Mouse (Mus musculus) lung, embryonic 14.5 days (tissue): Measurements from ENCODE around the gene Frat1. TPM values are rescaled to one million over a fixed set of nuclear protein-coding genes. Genes with fewer than 3 reads are reported as not detected.

Experiments used
- ATAC-seq: fragments of 200-750 bp; cut with Nextera tagmentation; 2 replicates; pipeline ENCODE4 v1.8.0; 2017; ENCODE audit warnings: mild to moderate bottlenecking, moderate TSS enrichment, moderate library complexity; ENCODE audit not compliant: insufficient read depth
- DNase-seq: peaks from one replicate; pipeline ENCODE4 v3.0.0-alpha.2; 2015
- H3K27ac ChIP-seq: fragments of 300-500 bp; sonication (generic); 2 replicates; pipeline ENCODE4 v1.5.1; 2014; ENCODE audit warnings: low read depth, mild to moderate bottlenecking, moderate library complexity
- H3K27me3 ChIP-seq: fragments of 300-500 bp; sonication (generic); 2 replicates; pipeline ENCODE4 v1.6.1; 2014; ENCODE audit warnings: low read length, control low read depth; ENCODE audit not compliant: insufficient read depth
- H3K36me3 ChIP-seq: fragments of 300-500 bp; sonication (generic); 2 replicates; pipeline ENCODE4 v1.6.1; 2014; ENCODE audit warnings: control low read depth; ENCODE audit not compliant: insufficient read depth
- H3K4me1 ChIP-seq: fragments of 300-500 bp; sonication (generic); 2 replicates; pipeline ENCODE4 v1.6.1; 2014; ENCODE audit warnings: antibody characterized with exemption, control low read depth; ENCODE audit not compliant: insufficient read depth
- H3K4me2 ChIP-seq: fragments of 300-500 bp; sonication (generic); 2 replicates; pipeline ENCODE4 v1.6.1; 2014; ENCODE audit warnings: mild to moderate bottlenecking
- H3K4me3 ChIP-seq: fragments of 300-500 bp; sonication (generic); 2 replicates; pipeline ENCODE4 v1.5.1; 2014; ENCODE audit warnings: low read depth, low read length
- H3K9ac ChIP-seq: fragments of 300-500 bp; sonication (generic); 2 replicates; pipeline ENCODE4 v1.6.1; 2014
- H3K9me3 ChIP-seq: fragments of 300-500 bp; sonication (generic); 2 replicates; pipeline ENCODE4 v1.6.1; 2016; ENCODE audit warnings: low read depth, low read length, control low read depth
- CTCF ChIP-seq: IDR thresholded peaks from 2 replicates; pipeline ENCODE4 v1.5.1; 2016; ENCODE audit warnings: antibody characterized with exemption, low read depth
- WGBS: fragments of 180-500 bp; shearing (Covaris S2); extraction: QIAGEN DNeasy Blood & Tissue Kit; methylation state at CpG from one replicate; pipeline ENCODE4 v1.1.7; 2014; 5-methylcytosine and 5-hydroxymethylcytosine counted together
- polyA plus RNA-seq: library from polyadenylated mRNA; unstranded; fragments of >200 nt; fragmentation: Nextera tagmentation; extraction: Ambion mirVana; gene quantifications from 2 replicates; pipeline ENCODE4 v1.2.1, GENCODE M21; 2014

Frat1 gene
- polyA plus RNA-seq, 1 experiment from 2014 or later: 4.4 TPM

DNA sequence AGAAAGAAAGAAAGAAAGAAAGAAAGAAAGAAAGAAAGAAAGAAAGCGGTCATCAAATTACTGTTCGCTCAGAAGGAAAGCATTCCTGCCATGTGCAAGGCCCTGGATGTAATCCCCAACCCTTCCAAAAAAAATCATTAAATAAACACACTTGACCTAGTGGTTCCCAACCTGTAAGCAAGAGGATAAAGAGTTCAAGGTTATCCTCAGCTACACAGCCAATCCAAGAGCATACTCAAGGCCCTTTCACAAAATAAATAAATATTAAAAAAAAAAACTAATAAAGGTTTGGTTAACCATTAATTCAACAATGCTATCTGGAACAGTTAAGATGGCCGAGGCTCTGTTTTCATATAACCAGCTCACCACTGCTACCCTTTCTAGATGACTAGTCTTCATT lies 829 bp upstream of the Frat1 start:
- 0 out of 2 replicates have a peak, but pooled peaks cover 8% of the 10 kb centered on the region for H3K4me1 ChIP-seq
- H3K9ac ChIP-seq: no peak overlapping the region
- H3K27me3 ChIP-seq: peaks cover 33% of the 10 kb centered on the region
- no peaks in the 10 kb centered on the region for H3K9me3 ChIP-seq
- ATAC-seq (no peak), DNase-seq (no peak)
- 66% methylated on average over 3 of the region's 3 CpGs for WGBS
- no peak overlapping the region for H3K4me3 ChIP-seq
- TF ChIP-seq CTCF: no peak
- peak overlapping the region; percentile 99 for H3K4me2 ChIP-seq
- no peak overlapping the region for H3K27ac ChIP-seq
- no peaks in the 10 kb centered on the region for H3K36me3 ChIP-seq

DNA sequence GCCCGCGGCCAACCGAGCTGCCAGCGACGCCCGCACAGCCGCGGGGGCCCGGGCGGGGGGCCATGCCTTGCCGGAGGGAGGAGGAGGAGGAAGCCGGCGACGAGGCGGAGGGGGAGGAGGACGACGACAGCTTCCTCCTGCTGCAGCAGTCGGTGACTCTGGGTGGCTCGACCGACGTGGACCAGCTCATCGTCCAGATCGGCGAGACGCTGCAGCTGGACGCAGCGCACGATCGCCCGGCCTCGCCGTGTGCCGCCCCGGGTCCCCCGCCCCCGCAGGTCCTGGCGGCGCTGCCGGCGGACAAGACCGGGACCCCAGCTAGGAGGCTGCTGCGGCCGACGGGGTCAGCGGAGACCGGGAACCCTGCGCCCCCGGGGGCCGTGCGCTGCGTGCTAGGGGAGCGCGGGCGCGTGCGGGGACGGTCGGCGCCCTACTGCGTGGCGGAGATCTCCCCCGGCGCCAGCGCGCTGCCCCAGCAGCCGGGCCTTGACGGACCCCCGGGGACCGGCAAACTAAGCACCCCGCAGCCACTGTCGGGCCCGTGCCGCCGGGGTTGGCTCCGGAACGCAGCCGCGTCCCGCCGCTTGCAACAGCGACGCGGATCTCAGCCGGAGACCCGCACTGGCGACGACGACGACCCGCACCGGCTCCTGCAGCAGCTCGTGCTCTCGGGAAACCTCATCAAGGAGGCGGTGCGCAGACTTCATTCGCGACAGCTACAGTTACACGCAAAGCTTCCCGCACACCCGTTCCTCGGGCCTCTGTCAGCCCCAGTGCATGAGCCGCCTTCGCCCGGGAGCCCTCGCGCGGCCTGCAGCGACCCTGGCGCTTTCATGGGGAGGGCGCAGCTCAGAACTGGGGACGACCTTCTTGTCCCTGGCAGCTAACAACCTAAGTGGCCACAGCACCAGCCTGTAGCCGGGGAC lies 599 bp downstream of the Frat1 start:
- DNase-seq: peak; percentile 57

DNA sequence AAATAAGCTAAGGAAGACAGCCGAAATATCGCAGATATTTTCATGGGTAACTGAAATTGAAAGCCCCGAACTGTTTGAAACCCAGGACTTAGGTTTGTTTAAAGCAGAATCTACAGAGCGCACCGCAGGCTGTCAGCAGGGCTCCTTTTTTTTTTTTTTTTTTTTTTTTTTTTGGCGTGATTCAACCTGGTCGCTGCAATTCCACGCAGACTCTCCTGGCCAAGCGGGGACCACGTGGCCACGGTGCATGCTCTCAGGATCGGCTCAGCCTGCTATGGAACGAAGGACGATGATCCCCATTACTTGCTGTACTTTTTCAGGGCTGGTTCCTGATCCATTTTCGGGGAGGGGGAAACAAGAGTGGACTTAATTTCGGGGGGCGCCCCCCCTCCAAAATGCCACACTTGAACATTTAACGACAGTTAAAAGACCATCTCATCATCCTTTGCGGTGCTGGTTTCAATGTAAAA lies 1.4 kb downstream of the Frat1 start:
- no peaks in the 10 kb centered on the region for H3K36me3 ChIP-seq
- H3K4me3 ChIP-seq: peak overlapping the region; percentile 61
- no peak overlapping the region for H3K27ac ChIP-seq
- H3K9me3 ChIP-seq: no peaks in the 10 kb centered on the region
- TF ChIP-seq CTCF: no peak
- peaks cover 33% of the 10 kb centered on the region for H3K27me3 ChIP-seq
- H3K4me1 ChIP-seq: 0 out of 2 replicates have a peak, but pooled peaks cover 8% of the 10 kb centered on the region
- ATAC-seq (no peak), DNase-seq (peak; percentile 34)
- WGBS: 1% methylated on average over 19 of the region's 19 CpGs
- H3K4me2 ChIP-seq: peak overlapping the region; percentile 99
- peak overlapping the region; percentile 56 for H3K9ac ChIP-seq

More for the DNA sequence above, 599 bp downstream of the Frat1 start:
- WGBS: under 1% methylated on average over 107 of the region's 112 CpGs
- H3K4me3 ChIP-seq: peak overlapping the region; percentile 61
- peak overlapping the region; percentile 56 for H3K9ac ChIP-seq
- peak overlapping the region; percentile 99 for H3K4me2 ChIP-seq
- 0 out of 2 replicates have a peak, but pooled peaks cover 8% of the 10 kb centered on the region for H3K4me1 ChIP-seq
- TF ChIP-seq CTCF: peak; percentile 10; the same call in 1 of the 2 replicates
- H3K36me3 ChIP-seq: no peaks in the 10 kb centered on the region
- H3K27ac ChIP-seq: peak overlapping the region; percentile 46
- peaks cover 33% of the 10 kb centered on the region for H3K27me3 ChIP-seq
- peak; percentile 64 for ATAC-seq
- H3K9me3 ChIP-seq: no peaks in the 10 kb centered on the region

DNA sequence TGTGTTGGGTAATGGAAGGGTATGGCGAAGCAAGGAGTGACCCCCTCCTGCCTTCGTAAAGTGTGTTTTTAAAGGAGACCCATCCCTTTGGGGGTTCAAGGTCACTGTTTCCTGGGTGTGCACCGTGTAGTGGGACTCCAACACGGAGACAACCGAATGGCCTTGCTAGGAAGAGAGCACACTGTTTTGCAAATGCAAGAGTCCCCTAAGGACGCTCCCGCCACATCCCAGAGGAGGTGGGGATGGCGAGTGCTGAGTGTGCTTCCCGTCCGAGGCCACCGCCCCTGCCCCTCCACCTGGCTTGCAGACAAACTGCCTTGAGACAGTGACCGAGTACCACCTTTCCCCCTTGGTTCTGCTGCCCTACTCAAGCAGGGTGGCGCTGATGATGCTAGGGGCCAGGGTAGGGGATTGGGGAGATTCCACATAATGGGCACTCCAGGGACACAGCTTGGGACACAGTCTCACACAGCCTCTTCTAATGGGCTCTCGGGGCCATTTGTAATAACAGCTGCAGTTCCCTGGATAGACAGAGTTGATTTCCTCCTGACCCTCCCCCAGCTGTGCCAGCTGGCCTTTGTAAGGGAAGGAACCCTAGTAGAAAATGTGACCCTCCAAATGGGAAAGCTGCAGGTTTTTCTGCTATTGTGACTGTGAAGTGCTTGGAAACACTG lies 2.1 kb downstream of the Frat1 start:
- TF ChIP-seq CTCF: no peak
- Histone ChIP-seq H3K36me3 (no peaks in the 10 kb centered on the region), H3K4me2 (peak overlapping the region; percentile 99), H3K27me3 (peaks cover 33% of the 10 kb centered on the region), H3K4me3 (peak overlapping the region; percentile 61), H3K27ac (no peak overlapping the region), H3K9me3 (no peaks in the 10 kb centered on the region), H3K4me1 (0 out of 2 replicates have a peak, but pooled peaks cover 8% of the 10 kb centered on the region), H3K9ac (0 out of 2 replicates have a peak overlapping the region, but pooled peaks have one; percentile 56)
- DNase-seq (no peak), ATAC-seq (no peak)
- 7% methylated on average over 14 of the region's 14 CpGs for WGBS

DNA sequence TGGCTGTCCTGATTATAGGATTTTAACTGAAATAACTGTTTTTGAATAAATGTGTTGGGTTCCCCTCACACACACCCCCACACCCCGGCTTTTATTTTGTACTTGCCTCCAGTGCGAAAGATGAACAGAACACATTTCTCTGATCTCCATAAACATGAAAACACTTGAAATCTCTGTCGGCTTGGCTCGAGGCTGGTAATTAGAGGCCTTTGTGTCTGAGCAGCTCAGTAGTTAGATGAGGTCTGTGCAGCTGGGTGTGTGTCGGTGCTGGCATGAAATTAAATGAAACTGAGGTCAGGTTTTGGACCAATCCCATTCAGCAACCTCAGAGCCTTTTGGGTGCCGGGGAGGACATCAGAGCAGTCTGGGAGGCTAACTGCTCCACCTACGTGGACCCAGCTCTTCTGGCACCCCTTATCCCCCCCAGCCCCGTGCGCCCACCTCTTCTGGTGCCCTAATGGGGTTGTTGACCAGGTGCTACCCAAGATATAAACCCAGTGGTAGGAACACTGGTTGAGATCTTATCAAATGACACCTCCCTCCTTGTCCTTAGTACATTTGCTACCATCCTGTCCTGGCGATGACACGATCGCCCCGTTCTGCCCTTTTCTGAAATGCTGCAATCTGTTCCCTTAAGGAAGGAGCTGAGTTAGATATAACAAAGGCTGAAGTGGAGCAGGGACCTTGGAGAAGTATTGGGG lies 2.9 kb downstream of the Frat1 start:
- no peak overlapping the region for H3K4me2 ChIP-seq
- ATAC-seq: no peak

DNA sequence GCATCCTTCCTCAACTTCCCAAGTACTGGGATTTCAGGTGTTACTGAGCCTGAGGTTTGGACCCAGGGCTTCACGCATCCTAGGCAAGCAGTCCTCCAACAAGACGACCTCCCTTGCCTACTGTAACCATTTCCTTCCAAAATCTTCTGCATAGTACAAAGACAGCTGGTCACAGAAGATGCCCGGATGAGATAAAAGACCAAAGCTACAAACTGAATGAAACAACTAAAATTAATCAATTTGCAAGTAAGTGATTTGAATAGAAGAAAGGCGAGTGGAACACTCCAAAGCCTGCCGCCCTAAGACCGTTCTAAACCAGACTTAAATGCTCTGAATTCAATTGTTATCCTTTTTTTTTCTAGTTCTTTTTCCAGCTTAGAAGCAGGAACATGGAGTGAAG lies 5.6 kb downstream of the Frat1 start:
- H3K4me1 ChIP-seq: 0 out of 2 replicates have a peak, but pooled peaks cover 8% of the 10 kb centered on the region
- peaks cover 30% of the 10 kb centered on the region for H3K27me3 ChIP-seq
- ATAC-seq (no peak), DNase-seq (no peak)
- no peaks in the 10 kb centered on the region for H3K9me3 ChIP-seq
- no peaks in the 10 kb centered on the region for H3K36me3 ChIP-seq
- H3K4me3 ChIP-seq: no peak overlapping the region
- H3K9ac ChIP-seq: no peak overlapping the region
- no peak overlapping the region for H3K27ac ChIP-seq
- no peak for TF ChIP-seq CTCF
- H3K4me2 ChIP-seq: no peak overlapping the region
- WGBS: 51% methylated on average over 6 of the region's 6 CpGs

More for the DNA sequence above, 2.9 kb downstream of the Frat1 start:
- Histone ChIP-seq H3K4me3 (no peak overlapping the region), H3K36me3 (no peaks in the 10 kb centered on the region), H3K4me1 (0 out of 2 replicates have a peak, but pooled peaks cover 8% of the 10 kb centered on the region), H3K9ac (no peak overlapping the region), H3K9me3 (no peaks in the 10 kb centered on the region), H3K27me3 (peaks cover 33% of the 10 kb centered on the region), H3K27ac (no peak overlapping the region)
- no peak for TF ChIP-seq CTCF
- WGBS: 76% methylated on average over 13 of the region's 13 CpGs
- no peak for DNase-seq
